8 mouse cellular contexts compared by ENCODE assay signal in genomic region chr5:138623478-138623875, GRCm38 (mm10). TPM values are rescaled to one million over a fixed set of nuclear protein-coding genes. Genes with fewer than 3 reads are reported as not detected.
A peak's percentile ranks its signal among the peaks of the same experiment; 100 is the strongest.
DNase-seq lines count a peak whose midpoint lies in the region; ATAC-seq lines count a peak whose summit lies in the region.

No protein-coding gene starts in this region.

- WGBS in forebrain, embryonic 12.5 days = 17% methylated on average over 3 of the region's 3 CpGs
- 9% methylated on average over 3 of the region's 3 CpGs for WGBS in liver, embryonic 13.5 days (ENCODE audit: insufficient replicate concordance)

- DNase-seq in cerebellum, postnatal 10 days = peak; percentile 23 to 29
- no peak for DNase-seq in cerebellum, adult 11 months
- DNase-seq in 416B (ENCODE audit: low read depth) = peak; percentile 11
- peak; percentile 3 for DNase-seq in liver, embryonic 13.5 days
- DNase-seq in B cell, adult 2 months = no peak
- DNase-seq in right cerebral cortex, postnatal 36 days (ENCODE audit: low spot score in 2 of 2) = no peak
- DNase-seq in cerebellum, adult 8-10 months = no peak

- H3K9me3 ChIP-seq in forebrain, embryonic 12.5 days = no peaks in the 10 kb centered on the region
- H3K9me3 ChIP-seq in liver, embryonic 13.5 days (replicated peaks) = no peaks in the 10 kb centered on the region

- no peaks in the 10 kb centered on the region for H3K27me3 ChIP-seq in forebrain, embryonic 12.5 days
- no peaks in the 10 kb centered on the region for H3K27me3 ChIP-seq in liver, embryonic 13.5 days

- no peaks in the 10 kb centered on the region for H3K36me3 ChIP-seq in forebrain, embryonic 12.5 days (replicated peaks)
- no peaks in the 10 kb centered on the region for H3K36me3 ChIP-seq in liver, embryonic 13.5 days

- 0 out of 2 replicates have a peak overlapping the region, but pooled peaks have one; percentile 91 for H3K27ac ChIP-seq in forebrain, embryonic 12.5 days
- H3K27ac ChIP-seq in liver, embryonic 13.5 days = peak overlapping the region; percentile 79

- peak overlapping the region; percentile 82 for H3K4me3 ChIP-seq in forebrain, embryonic 12.5 days (replicated peaks)
- H3K4me3 ChIP-seq in liver, embryonic 13.5 days (replicated peaks) = peak overlapping the region; percentile 77

- peak overlapping the region; percentile 90 for H3K9ac ChIP-seq in forebrain, embryonic 12.5 days
- peak overlapping the region; percentile 84 for H3K9ac ChIP-seq in liver, embryonic 13.5 days

- no peak for ATAC-seq in forebrain, embryonic 12.5 days (ENCODE audit: low FRiP score)
- no peak for ATAC-seq in liver, embryonic 13.5 days (ENCODE audit: low read depth)

- H3K4me1 ChIP-seq in forebrain, embryonic 12.5 days = peaks cover 23% of the 10 kb centered on the region
- H3K4me1 ChIP-seq in liver, embryonic 13.5 days (replicated peaks) = peaks cover 34% of the 10 kb centered on the region

- H3K4me2 ChIP-seq in forebrain, embryonic 12.5 days = peak overlapping the region; percentile 64
- peak overlapping the region; percentile 79 for H3K4me2 ChIP-seq in liver, embryonic 13.5 days

RNA-seq across cellular contexts. Expression of gene A430033K04Rik, which starts 0.8 kb away (rescaled TPM):
- 15.9 and 17.6 TPM in 2 replicates for polyA plus RNA-seq in forebrain, embryonic 12.5 days (2016; fragmentation: Nextera tagmentation; extraction: Ambion mirVana)
- polyA plus RNA-seq in liver, embryonic 13.5 days (2015; fragmentation: Nextera tagmentation; extraction: Ambion mirVana) = 3.5 and 4.6 TPM in 2 replicates

RNA-seq across cellular contexts. Expression of gene Zfp68, which starts 3.9 kb away (rescaled TPM):
- polyA plus RNA-seq in forebrain, embryonic 12.5 days (2016; fragmentation: Nextera tagmentation; extraction: Ambion mirVana) = 79.6 and 81.4 TPM in 2 replicates
- polyA plus RNA-seq in liver, embryonic 13.5 days (2015; fragmentation: Nextera tagmentation; extraction: Ambion mirVana) = 17.3 and 20.6 TPM in 2 replicates

RNA-seq across cellular contexts. Expression of gene 1700123K08Rik, which starts 59.0 kb away (rescaled TPM):
- polyA plus RNA-seq in forebrain, embryonic 12.5 days (2016; fragmentation: Nextera tagmentation; extraction: Ambion mirVana) = not detected in 2 replicates
- polyA plus RNA-seq in liver, embryonic 13.5 days (2015; fragmentation: Nextera tagmentation; extraction: Ambion mirVana) = not detected in 2 replicates

Comparison
In these comparisons a context has a peak if more than half of its experiments do, and no peak if none do; other contexts are left out.
1. DNase-seq: peak in cerebellum, postnatal 10 days (2 of 2), 416B (single experiment) and liver, embryonic 13.5 days (single experiment); none in cerebellum, adult 11 months (single experiment), B cell, adult 2 months (0 of 2), right cerebral cortex, postnatal 36 days (0 of 2) and cerebellum, adult 8-10 months (single experiment).